Mouse (Mus musculus): ENCODE data around the gene Mn1.

GRCm38 (mm10) chr5:111390911-111391310, 26.3 kb upstream of the Mn1 start:
- TF ChIP-seq CTCF (IDR thresholded peaks at IDR 0.05; ENCODE audit: control insufficient read depth, insufficient read depth, low read length), result no peak
- no peak for TF ChIP-seq POLR2A (IDR thresholded peaks at IDR 0.05; ENCODE audit: borderline replicate concordance, control insufficient read depth, low read depth, low read length)

Measured in bone marrow, adult 2 months (tissue).